Mouse (Mus musculus) skeletal muscle tissue, adult 2 months (tissue): ENCODE results near the gene Fosb.
A peak's percentile ranks its signal among the peaks of the same experiment; 100 is the strongest.

ENCODE experiments used
- DNase-seq: peaks from one replicate; pipeline ENCODE4 v3.0.0-alpha.2; 2012; ENCODE audit warnings: low read depth, low spot score

Fosb gene

GRCm38 (mm10) chr7:19331910-19332309, 22.1 kb upstream of the Fosb start:
- no peak for DNase-seq

GRCm38 (mm10) chr7:19328425-19328824, 18.6 kb upstream of the Fosb start:
- no peak for DNase-seq

GRCm38 (mm10) chr7:19327782-19328181, 17.9 kb upstream of the Fosb start:
- no peak for DNase-seq

- DNase-seq = peak; percentile 93
These were observed 17.3 kb upstream of the Fosb start for GRCm38 (mm10) chr7:19327128-19327527.

- DNase-seq = peak; percentile 77
These were observed 16.5 kb upstream of the Fosb start for GRCm38 (mm10) chr7:19326359-19326758.

- DNase-seq = no peak
These were observed 15.7 kb upstream of the Fosb start for GRCm38 (mm10) chr7:19325262-19326199.

- DNase-seq = no peak
These were observed 14.4 kb upstream of the Fosb start for GRCm38 (mm10) chr7:19324221-19324620.

- no peak for DNase-seq
These were observed 12.6 kb upstream of the Fosb start for GRCm38 (mm10) chr7:19322489-19322888.

- no peak for DNase-seq
These were observed 11.6 kb upstream of the Fosb start for GRCm38 (mm10) chr7:19321464-19321863.

GRCm38 (mm10) chr7:19320637-19321036, 10.8 kb upstream of the Fosb start:
- DNase-seq = no peak

GRCm38 (mm10) chr7:19319906-19320305, 10.1 kb upstream of the Fosb start:
- peak; percentile 98 for DNase-seq

GRCm38 (mm10) chr7:19319458-19319857, 9.6 kb upstream of the Fosb start:
- DNase-seq = no peak

- DNase-seq = no peak
These were observed 8.8 kb upstream of the Fosb start for GRCm38 (mm10) chr7:19318676-19319075.

- DNase-seq = no peak
These were observed 8.3 kb upstream of the Fosb start for GRCm38 (mm10) chr7:19318201-19318600.

GRCm38 (mm10) chr7:19316451-19317161, 6.8 kb upstream of the Fosb start:
- DNase-seq = no peak

GRCm38 (mm10) chr7:19314033-19314432, 4.2 kb upstream of the Fosb start:
- DNase-seq = no peak

- no peak for DNase-seq
These were observed 2.1 kb upstream of the Fosb start for GRCm38 (mm10) chr7:19311991-19312390.

- DNase-seq = no peak
These were observed 470 bp downstream of the Fosb start for GRCm38 (mm10) chr7:19309278-19309883.

GRCm38 (mm10) chr7:19308454-19309277, 1.2 kb downstream of the Fosb start:
- DNase-seq = peak; percentile 93

- peak; percentile 74 for DNase-seq
These were observed 2.0 kb downstream of the Fosb start for GRCm38 (mm10) chr7:19307739-19308453.
